Mouse (Mus musculus) embryonic stem cell, embryonic (primary cell): ENCODE measurements at regions not wholly inside any gene's neighbourhood (a gene's known extent, or its start where the extent isn't known, plus 50 kb on each side); places are given as distances from the start of the nearest gene placed in this dataset.

Experiments
- CTCF ChIA-PET, 4 experiments: fragments of 300-600 bp in 2 of 4; fragments of 350-600 bp in 2 of 4; sonication (Branson Sonifier 250); formaldehyde crosslinking; loops; one replicate each; lab custom pipeline; 2022; ENCODE audit warnings: inconsistent platforms in 2 of 4; lab: Charles Lee
- POLR2A ChIA-PET, 4 experiments: fragments of 300-600 bp in 2 of 4; fragments of 350-600 bp in 2 of 4; sonication (Branson Sonifier 250); formaldehyde crosslinking; loops; one replicate each; lab custom pipeline; 2022; ENCODE audit warnings: antibody characterized with exemption in 4 of 4, inconsistent platforms in 1 of 4; lab: Charles Lee

DNA sequence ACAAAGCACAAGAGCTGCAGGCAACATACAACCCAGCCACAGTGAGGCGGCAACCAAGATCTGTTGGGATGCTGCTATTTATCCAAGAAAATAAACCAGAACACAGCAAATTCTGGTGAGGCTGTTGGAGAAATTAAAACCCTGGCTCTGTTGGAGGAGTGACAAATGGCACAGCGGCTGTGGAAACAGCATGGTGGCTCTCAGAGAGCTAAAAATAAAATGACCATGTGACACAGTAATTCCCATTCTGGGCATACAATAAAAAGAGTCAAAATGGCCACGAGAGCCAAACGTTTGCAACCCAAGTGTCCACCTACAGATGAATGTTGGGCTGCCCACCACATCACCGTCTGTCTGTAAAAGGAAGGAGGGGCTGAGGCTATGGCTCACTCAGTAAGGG is 55.9 kb upstream of the Zdhhc25 start:
- ChIA-PET CTCF (interaction anchor here in 2 of 4 experiments (0.8 to 1.2 kb wide), 2 partner anchors 11 to 17 kb away, joined by 3 to 4 read pairs; no protein-coding TSS in a partner anchor), POLR2A (no interaction called here)

DNA sequence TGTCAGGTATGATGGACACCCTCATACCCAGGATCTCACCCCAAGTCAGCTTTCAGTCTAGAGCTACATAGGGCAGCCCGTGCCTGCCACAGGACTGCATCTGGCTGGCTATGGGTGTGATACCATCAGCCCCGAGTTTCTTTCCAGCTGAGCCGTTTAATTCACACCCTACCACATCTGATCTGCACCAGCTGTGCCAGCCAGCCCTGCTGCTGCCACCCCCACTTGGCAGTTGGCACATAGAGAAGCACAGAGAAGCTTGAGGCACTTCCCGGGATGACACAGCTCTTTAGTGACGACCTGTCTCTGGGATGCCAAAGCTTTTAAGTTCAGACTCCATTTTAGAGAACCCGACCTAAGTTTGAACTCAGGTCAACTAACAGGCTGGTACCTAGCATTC is 51.8 kb upstream of the Zdhhc25 start:
- CTCF ChIA-PET = interaction anchor here in 2 of 4 experiments (0.5 to 1.5 kb wide), 3 partner anchors 15 to 87 kb away, joined by 3 to 4 read pairs (median 4); no protein-coding TSS in a partner anchor
- POLR2A ChIA-PET = interaction anchor here in 1 of 4 experiments (0.6 kb wide), 1 partner anchor 25 kb away, joined by 3 read pairs; no protein-coding TSS in a partner anchor
